Mouse (Mus musculus): ENCODE measurements around the gene Ccnd1. TPM values are rescaled to one million over a fixed set of nuclear protein-coding genes. Genes with fewer than 3 reads are reported as not detected.

Ccnd1 gene
- polyA plus RNA-seq, 1 experiment from 2014 or later: 167 TPM

- H3K9me3 ChIP-seq: peaks cover 2% of the 10 kb centered on the region; the same call in 1 of the 2 replicates
- H3K9ac ChIP-seq: no peak overlapping the region
- H3K4me2 ChIP-seq (replicated peaks): no peak overlapping the region
- no peak overlapping the region for H3K27ac ChIP-seq
- no peak overlapping the region for H3K4me3 ChIP-seq
- H3K4me1 ChIP-seq: peaks cover under 1% of the 10 kb centered on the region; the same call in 1 of the 2 replicates
- ATAC-seq (ENCODE audit: low FRiP score, low read depth): no peak
- no peaks in the 10 kb centered on the region for H3K36me3 ChIP-seq
- WGBS: 89% methylated on average over 4 of the region's 4 CpGs
- no peaks in the 10 kb centered on the region for H3K27me3 ChIP-seq
Observed at GRCm38 (mm10) chr7:144964316-144964715, 24.6 kb upstream of the Ccnd1 start.

- Histone ChIP-seq H3K27ac (no peak overlapping the region), H3K9me3 (peaks cover 2% of the 10 kb centered on the region; the same call in 1 of the 2 replicates), H3K27me3 (no peaks in the 10 kb centered on the region), H3K4me3 (no peak overlapping the region), H3K9ac (no peak overlapping the region), H3K4me1 (peaks cover 4% of the 10 kb centered on the region), H3K4me2 (replicated peaks) (no peak overlapping the region), H3K36me3 (no peaks in the 10 kb centered on the region)
- 94% methylated on average over 1 of the region's 1 CpGs for whole genome bisulfite sequencing
- ATAC-seq (ENCODE audit: low FRiP score, low read depth): no peak
Observed at GRCm38 (mm10) chr7:144963911-144964310, 24.2 kb upstream of the Ccnd1 start.

GRCm38 (mm10) chr7:144958509-144959395, 19.0 kb upstream of the Ccnd1 start:
- 29% methylated on average over 12 of the region's 12 CpGs for WGBS
- Histone ChIP-seq H3K36me3 (no peaks in the 10 kb centered on the region), H3K27ac (peak overlapping the region; percentile 53; the same call in 1 of the 2 replicates), H3K9ac (no peak overlapping the region), H3K9me3 (peaks cover 2% of the 10 kb centered on the region; the same call in 1 of the 2 replicates), H3K4me2 (replicated peaks) (no peak overlapping the region; the same call in 1 of the 2 replicates), H3K4me1 (peaks cover 17% of the 10 kb centered on the region), H3K27me3 (no peaks in the 10 kb centered on the region), H3K4me3 (no peak overlapping the region)
- no peak; the same call in 1 of the 2 replicates for ATAC-seq (ENCODE audit: low FRiP score, low read depth)

- H3K9ac ChIP-seq: peak overlapping the region; percentile 72
- H3K27ac ChIP-seq: peak overlapping the region; percentile 96
- under 1% methylated on average over 45 of the region's 45 CpGs for WGBS
- no peaks in the 10 kb centered on the region for H3K27me3 ChIP-seq
- no peaks in the 10 kb centered on the region for H3K9me3 ChIP-seq
- ATAC-seq (ENCODE audit: low FRiP score, low read depth): peak; percentile 21; the same call in 1 of the 2 replicates
- H3K36me3 ChIP-seq: no peaks in the 10 kb centered on the region
- H3K4me2 ChIP-seq (replicated peaks): peak overlapping the region; percentile 96
- peak overlapping the region; percentile 75 for H3K4me3 ChIP-seq
- H3K4me1 ChIP-seq: peaks cover 35% of the 10 kb centered on the region
Observed at GRCm38 (mm10) chr7:144943254-144943653, 3.5 kb upstream of the Ccnd1 start.

GRCm38 (mm10) chr7:144942744-144943135, 3.0 kb upstream of the Ccnd1 start:
- peak overlapping the region; percentile 96 for H3K27ac ChIP-seq
- no peak for ATAC-seq (ENCODE audit: low FRiP score, low read depth)
- peak overlapping the region; percentile 75 for H3K4me3 ChIP-seq
- under 1% methylated on average over 20 of the region's 20 CpGs for WGBS
- H3K9ac ChIP-seq: peak overlapping the region; percentile 72
- peaks cover 35% of the 10 kb centered on the region for H3K4me1 ChIP-seq
- H3K27me3 ChIP-seq: no peaks in the 10 kb centered on the region
- no peaks in the 10 kb centered on the region for H3K36me3 ChIP-seq
- peak overlapping the region; percentile 96 for H3K4me2 ChIP-seq (replicated peaks)
- H3K9me3 ChIP-seq: no peaks in the 10 kb centered on the region

- under 1% methylated on average over 35 of the region's 35 CpGs for WGBS
- no peak for ATAC-seq (ENCODE audit: low FRiP score, low read depth)
- Histone ChIP-seq H3K9me3 (no peaks in the 10 kb centered on the region), H3K27me3 (no peaks in the 10 kb centered on the region), H3K9ac (peak overlapping the region; percentile 72), H3K36me3 (peaks cover under 1% of the 10 kb centered on the region), H3K4me1 (peaks cover 37% of the 10 kb centered on the region), H3K27ac (peak overlapping the region; percentile 96), H3K4me2 (replicated peaks) (peak overlapping the region; percentile 96), H3K4me3 (peak overlapping the region; percentile 75)
Observed at GRCm38 (mm10) chr7:144942071-144942743, 2.5 kb upstream of the Ccnd1 start.

GRCm38 (mm10) chr7:144941242-144941831, 1.6 kb upstream of the Ccnd1 start:
- WGBS: under 1% methylated on average over 39 of the region's 39 CpGs
- Histone ChIP-seq H3K27me3 (no peaks in the 10 kb centered on the region), H3K9ac (peak overlapping the region; percentile 72), H3K4me1 (peaks cover 46% of the 10 kb centered on the region), H3K9me3 (no peaks in the 10 kb centered on the region), H3K36me3 (peaks cover 9% of the 10 kb centered on the region), H3K4me2 (replicated peaks) (peak overlapping the region; percentile 96), H3K27ac (peak overlapping the region; percentile 96), H3K4me3 (peak overlapping the region; percentile 75)
- peak; percentile 80 for ATAC-seq (ENCODE audit: low FRiP score, low read depth)

- Histone ChIP-seq H3K4me3 (peak overlapping the region; percentile 75), H3K27ac (peak overlapping the region; percentile 96), H3K27me3 (no peaks in the 10 kb centered on the region), H3K9ac (peak overlapping the region; percentile 72; the same call in 1 of the 2 replicates), H3K4me1 (peaks cover 51% of the 10 kb centered on the region), H3K9me3 (no peaks in the 10 kb centered on the region), H3K4me2 (replicated peaks) (peak overlapping the region; percentile 96), H3K36me3 (peaks cover 17% of the 10 kb centered on the region)
- ATAC-seq (ENCODE audit: low FRiP score, low read depth): no peak
- whole genome bisulfite sequencing: under 1% methylated on average over 11 of the region's 11 CpGs
Observed at GRCm38 (mm10) chr7:144940585-144940984, 860 bp upstream of the Ccnd1 start.

- under 1% methylated on average over 22 of the region's 22 CpGs for WGBS
- Histone ChIP-seq H3K27me3 (no peaks in the 10 kb centered on the region), H3K36me3 (peaks cover 22% of the 10 kb centered on the region), H3K27ac (peak overlapping the region; percentile 96), H3K4me3 (peak overlapping the region; percentile 75), H3K4me1 (peaks cover 50% of the 10 kb centered on the region), H3K9ac (peak overlapping the region; percentile 92), H3K9me3 (no peaks in the 10 kb centered on the region), H3K4me2 (replicated peaks) (peak overlapping the region; percentile 96)
- ATAC-seq (ENCODE audit: low FRiP score, low read depth): peak; percentile 19; the same call in 1 of the 2 replicates
Observed at GRCm38 (mm10) chr7:144940003-144940571, 362 bp upstream of the Ccnd1 start.

GRCm38 (mm10) chr7:144938661-144939343, 923 bp downstream of the Ccnd1 start:
- under 1% methylated on average over 32 of the region's 32 CpGs for WGBS
- Histone ChIP-seq H3K36me3 (peaks cover 35% of the 10 kb centered on the region), H3K4me2 (replicated peaks) (peak overlapping the region; percentile 96), H3K4me3 (peak overlapping the region; percentile 75), H3K9me3 (no peaks in the 10 kb centered on the region), H3K27me3 (no peaks in the 10 kb centered on the region), H3K9ac (peak overlapping the region; percentile 92), H3K27ac (peak overlapping the region; percentile 96), H3K4me1 (peaks cover 54% of the 10 kb centered on the region)
- ATAC-seq (ENCODE audit: low FRiP score, low read depth): no peak

- no peak for ATAC-seq (ENCODE audit: low FRiP score, low read depth)
- H3K27me3 ChIP-seq: no peaks in the 10 kb centered on the region
- H3K36me3 ChIP-seq: peaks cover 43% of the 10 kb centered on the region
- H3K9ac ChIP-seq: peak overlapping the region; percentile 92
- H3K4me3 ChIP-seq: peak overlapping the region; percentile 75
- peak overlapping the region; percentile 96 for H3K4me2 ChIP-seq (replicated peaks)
- no peaks in the 10 kb centered on the region for H3K9me3 ChIP-seq
- peak overlapping the region; percentile 96 for H3K27ac ChIP-seq
- H3K4me1 ChIP-seq: peaks cover 49% of the 10 kb centered on the region
- WGBS: 2% methylated on average over 39 of the region's 39 CpGs
Observed at GRCm38 (mm10) chr7:144937899-144938517, 1.7 kb downstream of the Ccnd1 start.
